Mouse (Mus musculus) natural killer cell, adult 2 months (primary cell): ENCODE data around the gene Thnsl2.

ENCODE experiments used
- DNase-seq, 2 experiments: peaks; one replicate each; pipeline ENCODE4 v3.0.0; 2022; ENCODE audit warnings: low spot score in 2 of 2

The Thnsl2 gene

GRCm38 (mm10) chr6:71143894-71144455 is at the start of gene Thnsl2:
Gene Thnsl2, minus strand, starts transcription at chr6:71144439.
- peak; percentile 20 to 28 for DNase-seq

- DNase-seq: no peak
Measured at GRCm38 (mm10) chr6:71193151-71193740, 49.0 kb upstream of the Thnsl2 start.

GRCm38 (mm10) chr6:71190501-71190900 is 46.3 kb upstream of the Thnsl2 start:
- no peak for DNase-seq

- no peak for DNase-seq
Measured at GRCm38 (mm10) chr6:71189578-71189977, 45.3 kb upstream of the Thnsl2 start.

- DNase-seq: no peak
Measured at GRCm38 (mm10) chr6:71184941-71185604, 40.8 kb upstream of the Thnsl2 start.

GRCm38 (mm10) chr6:71180596-71180995 is 36.4 kb upstream of the Thnsl2 start:
- no peak for DNase-seq

- no peak for DNase-seq
Measured at GRCm38 (mm10) chr6:71172812-71173580, 28.8 kb upstream of the Thnsl2 start.

- no peak for DNase-seq
Measured at GRCm38 (mm10) chr6:71166551-71167169, 22.4 kb upstream of the Thnsl2 start.

GRCm38 (mm10) chr6:71164394-71164793 is 20.2 kb upstream of the Thnsl2 start:
- no peak for DNase-seq

- no peak for DNase-seq
Measured at GRCm38 (mm10) chr6:71162269-71162668, 18.0 kb upstream of the Thnsl2 start.

GRCm38 (mm10) chr6:71161290-71161689 is 17.1 kb upstream of the Thnsl2 start:
- DNase-seq: no peak

- DNase-seq: peak in 1 of 2 experiments; percentile 14
Measured at GRCm38 (mm10) chr6:71156674-71157326, 12.6 kb upstream of the Thnsl2 start.

GRCm38 (mm10) chr6:71154861-71155260 is 10.6 kb upstream of the Thnsl2 start:
- no peak for DNase-seq

GRCm38 (mm10) chr6:71153486-71153885 is 9.2 kb upstream of the Thnsl2 start:
- no peak for DNase-seq

- DNase-seq: no peak
Measured at GRCm38 (mm10) chr6:71151098-71151497, 6.9 kb upstream of the Thnsl2 start.

- DNase-seq: peak; percentile 11 to 35
Measured at GRCm38 (mm10) chr6:71149534-71149933, 5.3 kb upstream of the Thnsl2 start.

GRCm38 (mm10) chr6:71148336-71148735 is 4.1 kb upstream of the Thnsl2 start:
- no peak for DNase-seq

- no peak for DNase-seq
Measured at GRCm38 (mm10) chr6:71145288-71145989, 1.2 kb upstream of the Thnsl2 start.

GRCm38 (mm10) chr6:71143154-71143893 is 915 bp downstream of the Thnsl2 start:
- DNase-seq: no peak

- no peak for DNase-seq
Measured at GRCm38 (mm10) chr6:71135031-71135430, 9.2 kb downstream of the Thnsl2 start.
